8 mouse cellular contexts compared by ENCODE assay signal in genomic region chr11:60930724-60931281, GRCm38 (mm10). TPM values are rescaled to one million over a fixed set of nuclear protein-coding genes. Genes with fewer than 3 reads are reported as not detected.
DNase-seq lines count a peak whose midpoint lies in the region; ATAC-seq lines count a peak whose summit lies in the region.

No protein-coding gene starts in this region.

- peaks cover 60% of the 10 kb centered on the region for H3K4me1 ChIP-seq in embryonic facial prominence, embryonic 10.5 days
- peaks cover 26% of the 10 kb centered on the region for H3K4me1 ChIP-seq in hindbrain, embryonic 14.5 days (replicated peaks; ENCODE audit: control insufficient read depth, insufficient read depth, low read length)
- H3K4me1 ChIP-seq in midbrain, embryonic 13.5 days (replicated peaks), result peaks cover 38% of the 10 kb centered on the region

- 28% methylated on average over 7 of the region's 7 CpGs for WGBS in embryonic facial prominence, embryonic 10.5 days
- WGBS in hindbrain, embryonic 14.5 days, result 23% methylated on average over 7 of the region's 7 CpGs
- 26% methylated on average over 7 of the region's 7 CpGs for WGBS in midbrain, embryonic 13.5 days

- peaks cover 14% of the 10 kb centered on the region; the same call in 1 of the 2 replicates for H3K36me3 ChIP-seq in embryonic facial prominence, embryonic 10.5 days (replicated peaks)
- no peaks in the 10 kb centered on the region for H3K36me3 ChIP-seq in hindbrain, embryonic 14.5 days (replicated peaks; ENCODE audit: control insufficient read depth, insufficient read depth)
- H3K36me3 ChIP-seq in midbrain, embryonic 13.5 days, result no peaks in the 10 kb centered on the region

- H3K27me3 ChIP-seq in embryonic facial prominence, embryonic 10.5 days (replicated peaks; ENCODE audit: low read depth, poor library complexity, severe bottlenecking), result peaks cover 8% of the 10 kb centered on the region; the same call in 1 of the 2 replicates
- H3K27me3 ChIP-seq in hindbrain, embryonic 14.5 days (ENCODE audit: control insufficient read depth, insufficient read depth, low read length), result no peaks in the 10 kb centered on the region
- no peaks in the 10 kb centered on the region for H3K27me3 ChIP-seq in midbrain, embryonic 13.5 days

- H3K4me3 ChIP-seq in embryonic facial prominence, embryonic 10.5 days, result peak overlapping the region; percentile 89
- H3K4me3 ChIP-seq in hindbrain, embryonic 14.5 days (replicated peaks; ENCODE audit: low read length), result peak overlapping the region; percentile 75
- peak overlapping the region; percentile 87 for H3K4me3 ChIP-seq in midbrain, embryonic 13.5 days (replicated peaks)

- 0 out of 2 replicates have a peak overlapping the region, but pooled peaks have one; percentile 90 for H3K27ac ChIP-seq in embryonic facial prominence, embryonic 10.5 days (replicated peaks)
- H3K27ac ChIP-seq in hindbrain, embryonic 14.5 days, result no peak overlapping the region
- H3K27ac ChIP-seq in midbrain, embryonic 13.5 days, result no peak overlapping the region

- peak overlapping the region; percentile 64 for H3K4me2 ChIP-seq in hindbrain, embryonic 14.5 days (replicated peaks)
- H3K4me2 ChIP-seq in midbrain, embryonic 13.5 days (replicated peaks), result peak overlapping the region; percentile 83

- ATAC-seq in hindbrain, embryonic 14.5 days (ENCODE audit: low FRiP score), result no peak
- no peak for ATAC-seq in midbrain, embryonic 13.5 days

- no peaks in the 10 kb centered on the region for H3K9me3 ChIP-seq in embryonic facial prominence, embryonic 10.5 days
- H3K9me3 ChIP-seq in hindbrain, embryonic 14.5 days (ENCODE audit: control insufficient read depth, low read length), result no peaks in the 10 kb centered on the region
- no peaks in the 10 kb centered on the region for H3K9me3 ChIP-seq in midbrain, embryonic 13.5 days

- H3K9ac ChIP-seq in hindbrain, embryonic 14.5 days, result peak overlapping the region; percentile 58
- H3K9ac ChIP-seq in midbrain, embryonic 13.5 days (replicated peaks), result peak overlapping the region; percentile 67

- DNase-seq in lung, adult 18-20 months, result peak; percentile 66 to 78
- no peak for DNase-seq in lung, postnatal 14 days
- no peak for DNase-seq in embryonic facial prominence, embryonic 10.5 days (ENCODE audit: low spot score)
- no peak for DNase-seq in hindbrain, embryonic 14.5 days (ENCODE audit: low spot score)
- no peak for DNase-seq in frontal cortex, postnatal 36 days (ENCODE audit: low spot score in 2 of 2)
- no peak for DNase-seq in layer of hippocampus, postnatal 14 days (ENCODE audit: low spot score in 2 of 2)
- no peak for DNase-seq in natural killer cell, adult 2 months (ENCODE audit: low spot score in 2 of 2)

RNA-seq across cellular contexts. Expression of gene Map2k3, which starts 1.0 kb away (rescaled TPM):
- 79.7 and 87.1 TPM in 2 replicates for polyA plus RNA-seq in embryonic facial prominence, embryonic 10.5 days (2016; fragmentation: Nextera tagmentation; extraction: Ambion mirVana)
- polyA plus RNA-seq in hindbrain, embryonic 14.5 days (2014; fragmentation: Nextera tagmentation; extraction: Ambion mirVana), result 23.5 and 24.3 TPM in 2 replicates
- 28.2 and 29.8 TPM in 2 replicates for polyA plus RNA-seq in midbrain, embryonic 13.5 days (2015; fragmentation: Nextera tagmentation; extraction: Ambion mirVana)
- total RNA-seq in layer of hippocampus, postnatal 14 days (2021), result 10 to 100 TPM; 12.8 to 17.0 TPM

RNA-seq across cellular contexts. Expression of gene Natd1, which starts 16.3 kb away (rescaled TPM):
- 17.6 and 19.9 TPM in 2 replicates for polyA plus RNA-seq in embryonic facial prominence, embryonic 10.5 days (2016; fragmentation: Nextera tagmentation; extraction: Ambion mirVana)
- polyA plus RNA-seq in hindbrain, embryonic 14.5 days (2014; fragmentation: Nextera tagmentation; extraction: Ambion mirVana), result 26.2 and 32.5 TPM in 2 replicates
- 30.0 and 31.8 TPM in 2 replicates for polyA plus RNA-seq in midbrain, embryonic 13.5 days (2015; fragmentation: Nextera tagmentation; extraction: Ambion mirVana)
- 10 to 100 TPM; 12.6 to 13.0 TPM for total RNA-seq in layer of hippocampus, postnatal 14 days (2021)

RNA-seq across cellular contexts. Expression of gene Tmem11, which starts 51.7 kb away (rescaled TPM):
- 69.5 and 71.6 TPM in 2 replicates for polyA plus RNA-seq in embryonic facial prominence, embryonic 10.5 days (2016; fragmentation: Nextera tagmentation; extraction: Ambion mirVana)
- polyA plus RNA-seq in hindbrain, embryonic 14.5 days (2014; fragmentation: Nextera tagmentation; extraction: Ambion mirVana), result 52.4 and 57.7 TPM in 2 replicates
- polyA plus RNA-seq in midbrain, embryonic 13.5 days (2015; fragmentation: Nextera tagmentation; extraction: Ambion mirVana), result 55.1 and 57.4 TPM in 2 replicates
- total RNA-seq in layer of hippocampus, postnatal 14 days (2021), result 10 to 100 TPM; 24.7 to 25.7 TPM

Comparison
In these comparisons a context has a peak if more than half of its experiments do, and no peak if none do; other contexts are left out.
1. DNase-seq: peak in lung, adult 18-20 months (2 of 2); none in lung, postnatal 14 days (single experiment), embryonic facial prominence, embryonic 10.5 days (single experiment), hindbrain, embryonic 14.5 days (single experiment), frontal cortex, postnatal 36 days (0 of 2), layer of hippocampus, postnatal 14 days (0 of 2) and natural killer cell, adult 2 months (0 of 2).
2. Peak in every context shown above with its lines, with median percentiles within 50 percentile points of each other: H3K4me3 ChIP-seq.